Mouse (Mus musculus) brown adipose tissue, adult 24 weeks (tissue): ENCODE results near the gene Olfr466. TPM values are rescaled to one million over a fixed set of nuclear protein-coding genes. Genes with fewer than 3 reads are reported as not detected.

Experiments
- polyA plus RNA-seq: library from polyadenylated mRNA; stranded (reverse); fragments of >200 nt; gene quantifications from 2 replicates; pipeline ENCODE4 v1.2.4, GENCODE M21; 2012; ENCODE audit not compliant: missing spikeins, insufficient read depth, insufficient read length

The Olfr466 gene
- polyA plus RNA-seq, 1 experiment = not detected

Other genes starting within 250 kb of the Olfr466 start
- gene Cntnap3, start 246.3 kb upstream of the Olfr466 start, polyA plus RNA-seq = not detected in 2 replicates
- gene Spata31, start 232.8 kb upstream of the Olfr466 start, polyA plus RNA-seq = not detected in 2 replicates
- gene Spata31d1c, start 117.2 kb upstream of the Olfr466 start, polyA plus RNA-seq = not detected in 2 replicates
- gene Prss47, start 97.5 kb upstream of the Olfr466 start, polyA plus RNA-seq = not detected in 2 replicates
- 21.2 and 24.6 TPM in 2 replicates for gene Mfsd14b, start 37.3 kb upstream of the Olfr466 start, polyA plus RNA-seq
- not detected in 2 replicates for gene Olfr465-ps1, start 12.2 kb upstream of the Olfr466 start, polyA plus RNA-seq
- gene Nlrp4f, start 55.7 kb downstream of the Olfr466 start, polyA plus RNA-seq = not detected in 2 replicates
- gene Gm10775, start 109.3 kb downstream of the Olfr466 start, polyA plus RNA-seq = not detected in 2 replicates
- 6.2 and 9.6 TPM in 2 replicates for gene Zfp369, start 128.6 kb downstream of the Olfr466 start, polyA plus RNA-seq